Mouse (Mus musculus) brain, adult 10 weeks (tissue): ENCODE results near the gene Slc13a1. TPM values are rescaled to one million over a fixed set of nuclear protein-coding genes. Genes with fewer than 3 reads are reported as not detected.

Experiments used
- polyA plus RNA-seq: library from polyadenylated mRNA; stranded (reverse); fragments of 350-450 nt; fragmentation: Illumina TruSeq; extraction: RNeasy Lipid Tissue Mini Kit (QIAGEN cat#74804); gene quantifications from one replicate; pipeline ENCODE4 v1.2.3, GENCODE M21; 2015; ENCODE audit warnings: low read depth, low replicate concordance

The Slc13a1 gene
- polyA plus RNA-seq: not detected

DNA sequence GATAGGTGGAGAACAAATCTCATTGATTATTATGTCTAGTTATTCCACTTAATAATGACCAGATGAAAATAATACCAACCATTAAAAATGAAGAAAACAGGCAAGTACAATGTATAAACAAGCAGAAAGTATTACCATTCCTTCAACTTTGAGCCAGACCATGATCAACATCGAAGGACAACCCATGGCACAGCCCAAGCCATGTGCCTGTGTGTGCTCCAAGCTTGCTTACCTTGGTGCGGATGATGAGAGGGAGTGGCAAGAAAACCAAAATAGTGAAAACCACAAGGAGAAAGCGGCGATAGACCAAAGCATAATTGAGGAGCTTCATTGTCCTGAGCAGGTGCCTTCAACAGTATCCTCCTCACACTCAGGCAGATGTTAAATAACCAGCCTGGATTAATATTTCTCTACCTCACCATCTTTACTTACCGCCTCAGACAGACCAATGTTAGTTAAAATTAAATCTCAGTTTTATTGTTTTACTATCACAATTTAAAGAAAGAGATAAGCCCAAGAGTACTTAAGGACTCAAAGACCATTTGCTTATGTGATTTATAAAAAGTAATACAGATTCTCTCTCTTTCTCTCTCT, at the start of gene Slc13a1:
Slc13a1 (minus strand) TSS at position 359 of the 594 bp plus-strand sequence.

Other genes with a start within 250 kb of the Slc13a1 start
- gene Tas2r118, start 198.0 kb downstream of the Slc13a1 start, polyA plus RNA-seq: not detected